Mouse (Mus musculus) cerebellum, postnatal 10 days (tissue): ENCODE data around the gene Bckdhb.
"Not testable (repeated sequence)": the region's sequence is repeated elsewhere in the genome, so short reads cannot be mapped to it uniquely, and the experiment has no call there.

Source experiments
- DNase-seq, 2 experiments: peaks; one replicate each; pipeline ENCODE4 v3.0.0; 2021; ENCODE audit warnings: mixed read lengths in 2 of 2

The Bckdhb gene

DNA sequence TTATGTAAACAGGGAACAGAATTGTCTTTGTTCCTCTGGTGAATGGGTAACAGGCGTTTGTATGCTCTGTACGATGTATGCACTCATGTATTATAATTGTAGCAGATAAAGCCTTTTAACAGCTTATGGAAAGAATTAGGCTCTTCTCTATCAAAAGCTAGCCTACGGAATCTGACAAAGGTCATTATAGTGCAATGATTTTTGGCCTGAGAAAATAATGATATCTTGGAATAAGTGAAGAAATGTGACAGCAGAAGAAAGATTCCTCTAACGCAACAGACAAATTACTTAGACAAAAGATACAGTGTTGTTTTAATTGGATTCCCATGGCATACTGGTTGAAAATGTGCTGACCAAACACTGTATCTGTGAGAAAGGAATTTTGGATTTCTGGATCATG, 122.0 kb downstream of the Bckdhb start:
- no peak for DNase-seq

DNA sequence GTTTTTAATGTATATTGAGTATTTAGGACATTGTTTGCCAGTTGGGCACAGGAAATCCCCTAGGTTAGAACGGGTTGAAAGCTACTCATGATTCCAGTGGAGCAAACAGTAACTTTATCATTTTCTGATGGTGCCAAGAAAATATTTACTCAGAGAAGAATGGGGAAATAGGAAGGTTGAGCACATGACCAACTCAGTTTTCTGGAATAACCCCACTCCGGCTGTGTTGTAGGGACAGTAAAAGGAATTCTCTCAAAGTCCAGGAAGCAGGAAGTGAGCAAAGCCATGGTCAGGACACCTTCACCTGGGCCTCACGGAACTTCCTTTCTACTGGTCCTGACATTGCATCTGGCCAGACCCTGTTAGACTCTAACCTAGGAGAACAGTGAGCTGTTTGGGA, 122.5 kb downstream of the Bckdhb start:
- no peak for DNase-seq

DNA sequence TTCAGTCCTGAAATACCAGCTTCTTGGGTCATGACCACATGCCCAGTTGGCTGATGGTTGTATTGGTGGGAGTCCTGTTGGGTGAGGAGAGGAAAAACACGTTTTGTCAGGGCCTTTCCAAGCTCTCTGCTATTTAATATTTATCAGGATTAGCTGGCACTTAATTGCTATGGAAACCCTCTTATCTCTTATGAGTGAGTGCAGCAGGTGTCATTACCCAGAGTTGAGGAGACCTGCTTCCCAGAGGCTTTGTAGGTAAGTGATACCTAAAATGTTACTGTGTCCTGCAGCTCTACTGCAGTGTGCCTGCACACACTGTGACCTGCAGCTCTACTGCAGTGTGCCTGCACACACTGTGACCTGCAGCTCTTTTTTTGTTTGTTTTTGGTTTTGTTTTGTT, 124.2 kb downstream of the Bckdhb start:
- DNase-seq, result no peak

DNA sequence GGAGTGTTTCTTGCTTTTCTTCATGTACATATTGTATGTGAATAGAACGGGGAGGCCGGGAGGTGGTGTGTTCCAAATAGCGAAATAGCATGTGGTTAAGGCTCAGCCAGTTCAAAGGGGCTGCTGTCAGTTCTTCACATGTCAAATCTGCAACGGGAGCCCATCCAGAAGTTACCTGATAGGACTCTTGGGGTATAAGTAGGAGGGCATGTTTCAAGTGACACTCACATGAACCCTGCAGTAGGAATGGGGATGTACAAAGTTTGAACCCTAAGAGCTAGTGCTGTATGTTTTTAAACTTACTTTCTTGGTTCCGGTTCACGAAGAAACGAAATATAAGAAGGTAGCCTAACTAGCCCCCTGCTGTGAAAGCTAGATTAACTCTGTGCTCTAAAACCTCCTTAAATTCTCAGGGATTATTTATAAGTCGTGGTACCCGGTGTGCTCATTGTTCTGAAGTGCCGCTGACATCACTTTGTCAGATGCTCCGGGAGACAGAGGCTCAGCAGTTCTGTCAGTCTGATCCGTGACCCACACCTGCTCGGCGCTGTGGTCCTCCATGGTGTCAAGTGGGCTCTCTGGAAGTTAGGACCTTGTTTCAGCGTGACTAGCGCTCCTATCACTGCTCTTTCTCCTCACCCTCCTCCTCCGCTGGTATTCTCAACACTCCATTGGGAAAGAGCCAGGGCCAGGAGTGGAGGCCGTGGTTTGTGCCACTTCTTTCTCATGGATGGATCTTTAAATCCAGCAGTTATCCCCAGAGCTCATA, 126.1 kb downstream of the Bckdhb start:
- DNase-seq, result no peak

DNA sequence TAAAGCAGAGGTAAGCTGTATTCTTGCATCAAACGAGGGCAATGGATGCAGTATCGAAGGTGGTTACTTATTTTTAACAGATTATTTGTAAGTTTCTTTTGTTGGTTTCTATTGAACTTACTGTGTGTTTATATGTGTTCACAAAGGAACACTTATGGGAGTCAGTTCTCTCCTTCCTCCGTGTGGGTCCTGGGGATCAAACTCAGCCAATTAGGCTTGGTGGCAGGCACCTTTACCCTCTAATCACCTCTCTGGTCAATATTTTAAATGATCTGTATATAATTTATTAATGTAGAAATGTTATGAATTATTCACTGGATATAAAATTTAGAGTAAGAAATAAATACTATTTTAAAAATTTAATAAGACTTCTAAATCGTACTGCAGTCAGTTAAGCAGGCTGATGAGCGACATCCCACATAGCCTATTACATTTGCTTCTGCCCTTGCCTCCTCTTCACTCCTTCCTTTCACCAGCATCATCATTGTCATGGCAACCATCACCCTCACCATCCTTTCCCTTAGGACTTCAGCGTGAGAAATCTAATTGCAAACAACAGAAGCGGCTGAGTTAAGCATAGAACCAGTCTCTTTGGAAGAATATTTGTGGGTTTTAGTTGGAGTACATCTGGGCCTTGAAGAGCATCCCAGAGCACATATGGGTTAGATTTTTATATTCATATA, 130.3 kb downstream of the Bckdhb start:
- DNase-seq, result no peak

DNA sequence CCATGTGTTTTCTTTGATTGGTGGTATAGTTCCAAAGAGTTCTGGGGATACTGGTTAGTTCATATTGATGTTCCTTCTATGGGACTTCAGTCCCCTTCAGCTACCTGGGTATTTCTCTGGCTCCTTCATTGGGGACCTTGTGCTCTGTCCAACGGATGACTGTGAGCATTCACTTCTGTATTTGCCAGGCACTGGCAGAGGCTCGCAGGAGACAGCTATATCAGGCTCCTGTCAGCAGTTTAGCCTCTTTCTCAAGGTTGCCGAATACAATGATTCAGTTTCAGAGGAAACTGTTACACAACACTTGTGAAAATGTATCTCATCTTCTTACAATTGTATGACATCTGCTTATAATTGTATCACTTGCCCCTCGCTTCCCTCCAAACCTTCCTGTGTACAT, 135.8 kb downstream of the Bckdhb start:
- DNase-seq, result not testable (repeated sequence)

DNA sequence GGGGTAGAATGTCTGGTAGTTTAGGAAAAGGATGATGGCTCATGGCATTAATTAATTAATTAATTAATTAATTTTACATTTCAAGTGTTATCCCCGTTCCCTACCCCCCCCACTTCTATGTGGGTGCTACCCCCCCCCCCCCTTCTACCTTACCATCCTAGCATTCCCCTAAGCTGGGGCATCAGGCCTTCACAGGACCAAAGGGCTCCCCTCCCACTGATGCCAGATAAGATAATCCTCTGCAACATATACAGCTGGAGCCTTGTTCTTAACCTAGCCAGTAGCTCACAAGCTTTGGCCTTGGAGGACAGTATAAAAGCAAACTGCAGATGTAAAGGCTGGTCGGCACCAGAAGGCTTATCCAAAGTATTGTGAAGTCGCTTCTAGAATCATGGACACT, 138.7 kb downstream of the Bckdhb start:
- no peak for DNase-seq

DNA sequence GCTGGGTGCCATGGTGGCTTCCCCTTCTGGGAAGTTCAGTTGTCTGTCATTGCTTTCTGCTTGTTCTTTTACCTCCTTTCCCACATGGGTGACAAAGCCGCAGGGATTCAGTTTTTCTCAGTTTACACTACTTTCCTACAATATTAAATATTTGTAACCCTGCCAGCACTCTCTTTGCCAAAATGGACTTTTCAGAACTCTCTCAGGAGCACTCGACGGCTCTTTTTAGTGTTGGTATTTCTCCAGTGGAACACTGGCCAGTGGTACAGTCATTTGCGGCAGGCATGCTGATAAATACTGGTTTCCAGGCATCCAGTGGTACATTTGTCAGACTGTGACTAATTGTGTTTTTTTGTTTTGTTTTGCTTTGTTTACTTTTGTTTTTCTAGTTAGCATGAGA, 139.2 kb downstream of the Bckdhb start:
- DNase-seq, result no peak

DNA sequence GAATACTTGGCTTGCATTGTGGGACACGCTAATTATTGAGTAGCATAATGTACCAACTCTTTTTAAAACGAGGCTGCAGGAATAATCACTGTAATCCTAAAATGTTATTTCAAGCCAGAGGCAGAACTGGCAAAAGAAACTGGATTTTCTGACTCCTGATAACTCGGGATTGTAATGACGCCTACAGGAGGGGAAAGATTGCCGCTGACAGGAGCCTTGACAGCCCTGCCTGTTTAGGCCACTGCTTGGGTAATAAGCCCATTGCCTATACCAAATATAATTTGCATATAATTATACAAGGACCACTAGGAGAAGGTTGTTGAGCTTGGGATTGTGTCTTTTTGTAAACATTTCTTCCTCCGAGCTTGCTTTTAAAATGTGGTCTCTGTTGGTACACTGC, 145.3 kb downstream of the Bckdhb start:
- DNase-seq, result no peak

DNA sequence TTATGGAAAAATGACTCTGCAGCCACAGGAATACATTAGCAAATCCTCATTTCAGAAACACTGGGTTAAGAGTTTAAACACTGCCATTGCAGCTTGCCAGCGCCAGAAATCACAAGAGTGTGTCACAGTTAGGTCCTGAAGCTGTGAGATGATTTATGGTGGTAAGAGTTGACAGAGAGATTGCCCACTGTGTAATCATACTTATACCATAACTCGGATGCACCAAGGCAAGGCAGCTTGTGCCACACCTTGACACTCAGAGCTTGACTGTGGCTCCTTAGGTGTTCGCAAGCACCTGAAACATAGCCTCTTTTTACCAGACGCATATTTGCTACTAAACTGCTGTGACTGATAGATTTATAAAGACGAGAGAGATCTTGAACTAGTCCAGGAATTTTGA, 145.8 kb downstream of the Bckdhb start:
- no peak for DNase-seq

DNA sequence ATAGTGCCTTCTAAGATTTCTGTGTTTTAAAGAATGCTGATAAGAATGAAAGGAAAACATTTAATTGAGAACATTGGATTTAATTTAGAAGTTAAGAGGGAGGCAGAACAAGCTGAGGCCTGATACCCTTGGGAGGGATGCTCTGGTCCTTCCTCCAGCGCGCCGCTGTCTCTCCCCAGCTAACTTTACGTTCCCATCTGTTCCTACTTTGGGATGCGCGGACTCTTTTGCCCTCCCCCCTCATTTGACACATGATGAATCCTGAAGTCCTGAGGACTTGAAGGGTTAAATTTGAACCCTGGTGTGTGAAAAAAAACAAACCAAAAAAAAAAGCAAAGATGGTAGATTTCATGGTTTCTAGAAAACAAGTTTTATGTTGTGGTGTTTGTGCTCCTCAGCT, 147.6 kb downstream of the Bckdhb start:
- no peak for DNase-seq

DNA sequence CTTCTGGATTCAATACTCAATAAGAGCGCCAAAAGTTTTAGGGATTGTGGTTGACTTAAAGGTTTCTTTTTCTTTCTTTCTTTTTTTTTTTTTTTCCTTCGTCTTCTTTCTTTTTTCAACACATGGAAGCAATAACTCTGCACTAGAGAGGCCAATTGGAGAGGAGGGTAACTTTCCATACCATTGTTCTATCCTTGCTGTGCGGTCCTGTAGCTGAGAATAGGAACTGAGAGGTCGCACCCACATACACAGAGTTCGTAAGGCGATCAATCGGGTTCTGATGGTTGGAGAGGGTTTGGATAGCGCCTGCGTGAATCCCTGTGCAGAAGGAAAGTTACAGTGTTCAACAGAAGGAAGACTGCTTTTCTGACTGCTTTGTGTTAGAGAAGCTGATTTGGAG, 148.3 kb downstream of the Bckdhb start:
- DNase-seq, result no peak

DNA sequence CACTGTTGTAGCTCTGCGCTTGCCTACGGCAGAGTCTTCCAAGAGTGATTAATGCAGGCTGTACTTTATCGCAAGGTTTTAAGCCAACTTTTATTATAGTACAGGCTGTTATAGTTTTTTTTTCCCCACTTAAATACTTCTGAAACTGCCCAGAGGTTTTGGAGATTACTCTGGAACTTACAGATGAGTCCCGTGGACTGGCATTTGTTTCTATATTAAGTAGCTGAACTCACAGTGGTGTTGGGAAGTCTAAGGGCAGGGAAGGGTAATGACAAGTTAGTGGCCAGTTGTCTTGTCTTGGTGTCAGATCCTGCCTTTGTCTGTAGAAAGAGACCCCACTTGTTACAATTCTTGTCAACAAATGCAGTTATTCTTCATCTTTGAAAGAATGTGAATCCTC, 158.6 kb downstream of the Bckdhb start:
- DNase-seq, result no peak

DNA sequence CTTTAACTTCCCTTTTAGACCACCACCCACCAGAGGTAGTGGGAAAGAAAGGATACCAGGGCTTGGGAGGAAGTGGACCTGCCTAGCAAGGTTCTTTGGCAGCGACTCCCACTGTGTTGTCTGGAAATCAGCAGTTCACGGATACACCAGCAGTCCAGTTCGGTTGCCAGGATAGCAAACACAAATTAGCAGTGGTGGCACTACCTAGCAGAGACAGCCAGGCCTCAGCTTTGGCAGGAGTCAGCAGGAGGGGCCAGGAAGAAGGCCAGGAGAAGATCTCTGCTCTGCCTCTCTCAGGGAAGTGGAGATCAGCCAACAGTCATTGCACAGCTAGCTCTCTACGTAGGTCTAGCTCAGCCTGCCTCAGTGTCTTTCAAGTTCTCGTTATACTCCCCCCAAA, 159.7 kb downstream of the Bckdhb start:
- peak; percentile 54 to 72 for DNase-seq

DNA sequence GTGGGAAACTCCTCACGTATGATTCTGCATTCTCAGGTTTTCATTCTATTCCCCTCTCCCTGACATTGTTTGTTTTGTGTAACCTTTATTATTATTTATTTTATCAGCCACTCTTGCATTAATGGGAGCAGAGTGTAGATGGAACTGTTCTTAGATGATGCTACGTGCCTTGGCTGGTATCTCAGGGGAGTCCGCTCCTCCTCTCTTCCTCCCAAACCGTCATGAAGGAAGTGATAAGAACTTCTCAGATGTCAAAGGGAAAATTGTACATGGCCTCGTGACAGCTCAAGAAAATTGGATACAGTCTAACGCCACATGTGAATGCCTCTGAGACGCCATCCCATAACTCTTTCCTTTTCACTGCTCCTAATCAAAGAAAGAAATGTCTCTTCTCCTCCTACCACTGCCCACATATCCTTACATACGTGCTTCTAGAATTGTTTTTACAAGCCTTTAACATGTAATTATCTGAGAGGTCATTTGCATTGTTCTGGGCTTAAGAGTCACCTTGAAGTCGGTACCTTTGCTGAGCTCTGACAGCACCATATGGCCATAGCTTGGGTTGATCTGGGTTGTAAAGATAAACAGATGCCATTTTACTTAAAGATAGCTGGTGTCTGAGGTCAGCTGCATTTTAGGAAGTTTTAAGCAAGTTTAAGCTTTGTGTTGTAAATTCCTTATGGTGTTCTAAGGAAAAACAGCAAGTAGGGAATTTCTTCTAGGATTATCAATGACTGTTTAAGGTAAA, 165.5 kb downstream of the Bckdhb start:
- DNase-seq, result no peak

DNA sequence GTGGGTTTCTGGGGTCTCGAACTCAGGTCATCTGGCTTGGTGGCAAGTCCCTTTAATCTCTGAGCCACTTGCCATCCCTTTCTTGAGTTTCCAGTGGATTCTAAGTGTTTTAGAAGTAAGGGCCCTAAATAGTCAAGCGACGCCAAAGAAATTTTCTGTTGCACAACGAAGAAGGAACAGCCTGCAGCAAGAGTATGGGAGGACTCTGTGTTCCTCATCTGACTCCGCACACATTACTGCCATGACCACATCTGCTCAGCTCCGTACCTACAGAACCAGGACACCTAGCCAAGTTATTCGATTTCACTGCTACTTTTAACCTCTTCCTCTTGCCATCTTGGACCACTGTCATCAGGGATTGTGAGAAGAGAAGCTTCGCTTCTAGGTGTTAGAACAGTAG, 168.0 kb downstream of the Bckdhb start:
- DNase-seq, result no peak

DNA sequence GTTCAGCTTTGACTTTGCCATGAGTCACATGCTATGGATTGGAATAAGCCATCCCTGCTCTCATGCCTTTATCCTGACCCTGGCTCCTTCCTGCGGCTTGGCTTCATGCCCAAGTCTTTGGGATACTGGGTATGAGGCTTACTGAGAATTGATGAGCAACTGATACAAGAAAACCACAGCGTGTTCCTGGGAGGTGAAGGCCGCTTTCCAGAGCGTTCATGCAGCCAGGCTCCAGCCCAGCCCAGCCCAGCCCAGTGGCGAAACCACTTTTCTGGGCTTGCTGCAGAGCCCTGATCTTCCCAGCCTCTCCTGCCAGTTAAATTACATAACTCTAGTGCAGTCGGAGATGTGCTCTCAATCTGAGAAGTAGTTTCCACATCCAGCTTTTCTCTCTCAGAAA, 169.2 kb downstream of the Bckdhb start:
- DNase-seq, result peak; percentile 57 to 71

DNA sequence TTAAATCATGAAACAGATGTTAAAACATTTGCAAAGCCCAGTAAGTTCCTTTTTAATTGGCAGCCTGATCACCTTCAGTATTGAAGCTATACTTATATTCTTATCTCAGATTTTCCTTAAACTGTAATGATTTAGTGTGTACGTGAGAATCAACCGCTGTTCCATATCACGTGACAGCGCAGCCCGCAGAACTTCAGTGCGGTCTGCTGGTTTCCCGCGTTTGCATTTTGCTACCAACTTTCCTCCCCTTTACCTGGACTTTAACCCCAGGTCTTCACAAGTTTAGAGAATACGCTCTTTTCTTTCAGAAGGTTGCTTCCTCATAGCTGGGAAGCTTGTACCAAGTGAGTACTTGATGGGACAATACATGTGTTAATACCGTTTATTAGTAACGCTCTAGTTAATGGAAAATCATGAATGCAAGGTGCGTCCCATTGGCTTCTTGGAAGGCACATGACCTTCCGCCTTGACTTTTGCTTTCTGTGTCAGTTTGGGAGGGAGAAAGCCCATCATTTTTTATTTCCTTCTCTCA, 171.6 kb downstream of the Bckdhb start:
- no peak for DNase-seq

DNA sequence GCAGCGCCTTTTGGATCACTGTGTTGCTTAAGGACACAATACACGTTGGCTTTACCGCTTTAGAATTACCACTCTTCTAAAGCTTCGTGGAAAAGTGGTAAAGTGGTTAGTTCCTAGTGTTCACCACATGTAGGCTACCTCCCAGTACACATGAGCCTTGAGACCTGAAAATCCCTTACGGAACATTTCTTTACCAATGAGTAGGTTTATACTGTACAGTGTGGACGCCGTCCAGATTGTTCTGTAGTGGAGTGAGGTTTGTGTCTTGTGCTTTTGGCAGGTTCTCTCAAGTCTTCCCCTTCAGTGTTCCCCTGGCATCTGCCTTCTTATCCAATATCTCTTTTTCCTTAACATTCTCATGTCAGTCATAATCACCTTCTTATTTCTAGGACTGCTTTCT, 178.4 kb downstream of the Bckdhb start:
- DNase-seq, result no peak

DNA sequence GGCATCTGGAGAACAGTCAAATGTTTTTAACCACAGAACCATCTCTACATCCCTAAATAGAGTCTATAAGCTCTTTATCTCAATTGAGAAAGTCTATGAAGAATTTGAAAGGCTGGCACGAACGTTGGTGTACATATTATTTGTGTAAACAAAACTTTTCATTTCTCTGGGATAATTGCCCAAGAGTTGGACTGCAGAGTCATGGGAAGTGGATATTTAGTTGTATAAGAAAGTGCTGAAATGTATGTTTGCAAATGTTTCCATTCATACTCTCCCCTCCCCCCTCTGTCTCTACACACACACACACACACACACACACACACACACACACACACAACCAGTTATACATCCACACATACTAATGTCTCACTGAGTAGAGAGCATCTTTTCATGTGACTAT, 181.5 kb downstream of the Bckdhb start:
- no peak for DNase-seq

DNA sequence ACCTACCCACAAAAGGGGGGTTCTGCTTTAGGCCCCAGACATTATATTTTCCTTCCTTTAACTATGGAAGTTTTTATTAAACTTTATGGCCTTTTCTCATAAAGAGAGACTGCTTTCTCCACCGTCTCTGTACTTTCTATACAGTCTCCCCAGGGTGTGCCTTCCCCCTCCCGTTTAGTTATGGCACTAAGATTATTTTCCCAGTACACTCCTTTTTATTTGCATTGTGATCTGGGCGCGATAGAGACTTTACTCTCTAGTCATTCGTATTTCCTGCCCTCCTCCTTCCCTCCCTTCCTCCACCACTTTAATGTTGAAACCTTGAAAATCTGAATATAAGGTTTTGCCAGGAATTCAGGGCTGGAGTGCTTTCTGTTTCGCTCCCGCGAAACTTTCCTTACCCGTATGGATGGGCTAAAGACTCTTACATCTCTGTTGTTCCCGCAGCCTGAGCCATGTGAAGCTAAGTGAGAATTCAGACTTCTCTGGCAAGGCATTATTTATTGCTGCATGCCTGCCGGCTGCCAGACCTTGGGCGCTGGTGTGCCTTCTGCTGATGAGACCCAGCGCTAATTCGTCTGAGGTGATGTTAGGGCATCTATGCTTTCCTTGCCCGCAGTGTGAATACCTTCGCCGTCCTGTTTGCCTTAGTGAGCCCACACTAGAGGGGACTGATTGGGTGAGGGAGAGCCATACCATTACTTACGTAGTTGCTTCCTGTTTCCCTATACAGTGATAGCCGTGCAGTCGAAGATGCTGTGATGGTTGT, 182.3 kb downstream of the Bckdhb start:
- peak; percentile 38 to 42 for DNase-seq

DNA sequence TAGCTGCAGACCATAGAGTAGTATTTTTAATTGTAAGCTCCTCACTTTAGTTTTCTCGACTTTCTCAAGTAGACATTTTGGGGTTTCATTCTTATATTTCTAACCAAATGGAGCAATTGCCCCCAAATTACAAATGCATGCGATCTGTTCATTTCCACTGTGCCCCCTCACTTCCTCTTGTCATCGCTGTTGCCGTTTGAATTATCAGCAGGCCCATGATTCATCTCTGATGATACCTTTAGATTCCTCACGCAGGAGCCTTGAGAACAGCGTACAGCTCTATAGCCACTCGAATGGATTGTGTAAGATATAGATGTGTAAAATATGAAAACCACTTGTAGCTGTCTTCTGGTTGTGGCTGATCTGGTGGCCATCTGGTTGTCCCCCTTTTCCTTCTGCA, 183.6 kb downstream of the Bckdhb start:
- no peak for DNase-seq
